Mouse (Mus musculus) myocyte (in vitro differentiated cells): ENCODE measurements at regions not wholly inside any gene's neighbourhood (a gene's known extent, or its start where the extent isn't known, plus 50 kb on each side); places are given as distances from the start of the nearest gene placed in this dataset.

Experiments
- MAX ChIP-seq: IDR thresholded peaks from one replicate; pipeline ENCODE4 v1.6.1; 2011; ENCODE audit warnings: low read depth, mild to moderate bottlenecking, control low read depth
- MYOD1 ChIP-seq, 3 experiments: IDR thresholded peaks; one replicate each; pipeline ENCODE4 v1.6.1; 2011; ENCODE audit warnings: control low read depth in 2 of 3, low read depth in 2 of 3, mild to moderate bottlenecking in 2 of 3, moderate library complexity in 1 of 3; ENCODE audit not compliant: insufficient read length in 2 of 3, control insufficient read depth in 1 of 3
- MYOG ChIP-seq, 3 experiments: IDR thresholded peaks; one replicate each; pipeline ENCODE4 v1.6.1; 2011; ENCODE audit warnings: control low read depth in 2 of 3, low read depth in 2 of 3, mild to moderate bottlenecking in 2 of 3; ENCODE audit not compliant: insufficient read length in 2 of 3, control insufficient read depth in 1 of 3, insufficient read depth in 1 of 3
- POLR2A ChIP-seq: IDR thresholded peaks from one replicate; pipeline ENCODE4 v1.6.1; 2011; ENCODE audit warnings: low read depth, mild to moderate bottlenecking, control low read depth, moderate library complexity; ENCODE audit not compliant: insufficient read length
- POLR2AphosphoS2 ChIP-seq: IDR thresholded peaks from one replicate; pipeline ENCODE4 v1.6.1; 2011; ENCODE audit warnings: low read depth, control low read depth; ENCODE audit not compliant: insufficient read length
- TCF12 ChIP-seq: IDR thresholded peaks from one replicate; pipeline ENCODE4 v1.6.1; 2011; ENCODE audit warnings: mild to moderate bottlenecking, control low read depth; ENCODE audit not compliant: poor library complexity, insufficient read depth, severe bottlenecking
- USF1 ChIP-seq: IDR thresholded peaks from one replicate; pipeline ENCODE4 v1.6.1; 2011; ENCODE audit warnings: low read depth, mild to moderate bottlenecking, control low read depth, moderate library complexity

GRCm38 (mm10) chr4:33585821-33586220 is 275.7 kb downstream of the Rngtt start:
- TF ChIP-seq POLR2A (no peak), MYOD1 (IDR thresholded peaks at IDR 0.05; ENCODE audit: control insufficient read depth in 1 of 3, insufficient read length in 2 of 3, low read depth in 2 of 3) (no peak), MAX (no peak), MYOG (IDR thresholded peaks at IDR 0.05; ENCODE audit: control insufficient read depth in 1 of 3, insufficient read depth in 1 of 3, insufficient read length in 2 of 3, low read depth in 2 of 3) (no peak), USF1 (no peak), POLR2AphosphoS2 (no peak), TCF12 (no peak)
